In genomic region chr16:91225233-91226037, GRCm38 (mm10) we compare ENCODE assay signal across 8 mouse cellular contexts. TPM values are rescaled to one million over a fixed set of nuclear protein-coding genes. Genes with fewer than 3 reads are reported as not detected.
DNase-seq lines count a peak whose midpoint lies in the region; ATAC-seq lines count a peak whose summit lies in the region.

Gene Olig2 (plus strand): TSS chr16:91225457.

- H3K36me3 ChIP-seq in megakaryocyte, embryonic 14.5 days (replicated peaks; ENCODE audit: low read length) = no peaks in the 10 kb centered on the region
- H3K36me3 ChIP-seq in intestine, embryonic 16.5 days (ENCODE audit: control insufficient read depth, insufficient read depth, low read length) = no peaks in the 10 kb centered on the region
- H3K36me3 ChIP-seq in midbrain, embryonic 13.5 days = no peaks in the 10 kb centered on the region

- H3K4me1 ChIP-seq in megakaryocyte, embryonic 14.5 days = peaks cover 49% of the 10 kb centered on the region
- peaks cover 17% of the 10 kb centered on the region for H3K4me1 ChIP-seq in intestine, embryonic 16.5 days (ENCODE audit: control insufficient read depth, insufficient read depth, low read length)
- H3K4me1 ChIP-seq in midbrain, embryonic 13.5 days (replicated peaks) = peaks cover 72% of the 10 kb centered on the region

- WGBS in intestine, embryonic 16.5 days = under 1% methylated on average over 53 of the region's 53 CpGs
- WGBS in midbrain, embryonic 13.5 days = under 1% methylated on average over 53 of the region's 53 CpGs

- peaks cover 29% of the 10 kb centered on the region for H3K9me3 ChIP-seq in megakaryocyte, embryonic 14.5 days
- H3K9me3 ChIP-seq in intestine, embryonic 16.5 days (ENCODE audit: control insufficient read depth, low read length) = no peaks in the 10 kb centered on the region
- no peaks in the 10 kb centered on the region for H3K9me3 ChIP-seq in midbrain, embryonic 13.5 days

- no peak within 1 kb of the TSS for H3K9ac ChIP-seq in intestine, embryonic 16.5 days (ENCODE audit: low read depth, low read length)
- H3K9ac ChIP-seq in midbrain, embryonic 13.5 days (replicated peaks) = peak within 1 kb of the TSS; percentile 30

- peak within 1 kb of the TSS; percentile 42 for H3K4me3 ChIP-seq in megakaryocyte, embryonic 14.5 days (replicated peaks)
- H3K4me3 ChIP-seq in intestine, embryonic 16.5 days (ENCODE audit: low read length) = peak within 1 kb of the TSS; percentile 33
- peak within 1 kb of the TSS; percentile 34 for H3K4me3 ChIP-seq in midbrain, embryonic 13.5 days (replicated peaks)

- ATAC-seq in megakaryocyte, adult 5-6 weeks (ENCODE audit: poor library complexity, severe bottlenecking) = no peak
- peak; percentile 36; the same call in 1 of the 2 replicates for ATAC-seq in intestine, embryonic 16.5 days
- ATAC-seq in midbrain, embryonic 13.5 days = peak; percentile 84
- no peak for ATAC-seq in megakaryocyte progenitor cell, adult 5-6 weeks (replicated peaks; ENCODE audit: poor library complexity)

- peak; percentile 63 to 77 for DNase-seq in cerebellum, postnatal 10 days
- DNase-seq in cerebellum, adult 11 months = no peak
- no peak for DNase-seq in lung, postnatal 4 days

- H3K27ac ChIP-seq in intestine, embryonic 16.5 days (ENCODE audit: low read length) = no peak within 1 kb of the TSS
- no peak within 1 kb of the TSS; the same call in 1 of the 2 replicates for H3K27ac ChIP-seq in midbrain, embryonic 13.5 days

- peaks cover 100% of the 10 kb centered on the region for H3K27me3 ChIP-seq in megakaryocyte, embryonic 14.5 days (replicated peaks)
- H3K27me3 ChIP-seq in intestine, embryonic 16.5 days (replicated peaks; ENCODE audit: control insufficient read depth, insufficient read depth, low read length) = peaks cover 98% of the 10 kb centered on the region
- H3K27me3 ChIP-seq in midbrain, embryonic 13.5 days = peaks cover 100% of the 10 kb centered on the region

- peak within 1 kb of the TSS; percentile 44 for H3K4me2 ChIP-seq in intestine, embryonic 16.5 days (ENCODE audit: low read depth, low read length)
- H3K4me2 ChIP-seq in midbrain, embryonic 13.5 days (replicated peaks) = peak within 1 kb of the TSS; percentile 49

RNA-seq across cellular contexts. Expression of gene Olig2, which starts in this region (rescaled TPM):
- polyA plus RNA-seq in megakaryocyte, embryonic 14.5 days (2012; ENCODE audit: insufficient read depth, low replicate concordance) = not detected in 2 replicates
- 0.04 TPM in 1 of 2 replicates, not detected in the other for total RNA-seq in megakaryocyte, adult 5-6 weeks (2015)
- total RNA-seq in megakaryocyte, adult 5-6 weeks (2017) = not detected in 2 replicates
- polyA plus RNA-seq in intestine, embryonic 16.5 days (2015; fragmentation: Nextera tagmentation; extraction: Ambion mirVana) = not detected in 2 replicates
- 2.8 and 4.2 TPM in 2 replicates for polyA plus RNA-seq in midbrain, embryonic 13.5 days (2015; fragmentation: Nextera tagmentation; extraction: Ambion mirVana)
- not detected in 2 replicates for total RNA-seq in megakaryocyte progenitor cell, adult 5-6 weeks (2015)
- total RNA-seq in megakaryocyte progenitor cell, adult 5-6 weeks (2017) = not detected in 2 replicates

Comparison
In these comparisons a context has a peak if more than half of its experiments do, and no peak if none do; other contexts are left out.
1. DNase-seq: peak in cerebellum, postnatal 10 days (2 of 2); none in cerebellum, adult 11 months (single experiment) and lung, postnatal 4 days (0 of 2).
2. Peak in ATAC-seq, H3K4me3 ChIP-seq and H3K4me2 ChIP-seq in intestine, embryonic 16.5 days; RNA of the gene not detected or under 1 TPM.
3. Peak in every context shown above with its lines, with median percentiles within 50 percentile points of each other: H3K4me3 ChIP-seq.